Mouse (Mus musculus) frontal cortex, postnatal 36 days (tissue): ENCODE measurements around the gene Dlg2.

Experiments
- DNase-seq, 2 experiments: peaks; one replicate each; pipeline ENCODE4 v3.0.0; 2022; ENCODE audit warnings: low spot score in 2 of 2

Dlg2 gene

DNA sequence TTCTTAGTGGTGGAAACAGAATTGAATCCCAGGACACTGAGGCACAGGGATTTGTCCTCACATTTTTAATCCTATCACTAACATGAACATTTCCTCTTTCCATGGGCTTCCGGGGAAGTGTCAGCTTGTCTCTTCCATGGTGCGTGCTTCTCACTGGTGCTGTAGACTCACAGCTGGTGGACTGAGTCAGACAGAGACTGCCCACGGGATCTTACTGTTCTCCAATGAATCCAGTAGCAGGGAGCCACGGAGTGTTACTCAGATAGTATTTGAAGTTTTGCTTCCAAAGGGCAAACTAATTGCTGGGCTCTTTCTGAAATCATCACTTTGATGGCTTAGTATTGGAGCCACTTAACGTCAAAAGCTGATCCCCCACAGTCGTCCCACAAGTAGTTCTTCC, 963.9 kb downstream of the Dlg2 start:
- peak in 1 of 2 experiments; percentile 57 for DNase-seq

GRCm38 (mm10) chr7:91442447-91443376, 966.2 kb downstream of the Dlg2 start:
- peak; percentile 42 to 59 for DNase-seq

DNA sequence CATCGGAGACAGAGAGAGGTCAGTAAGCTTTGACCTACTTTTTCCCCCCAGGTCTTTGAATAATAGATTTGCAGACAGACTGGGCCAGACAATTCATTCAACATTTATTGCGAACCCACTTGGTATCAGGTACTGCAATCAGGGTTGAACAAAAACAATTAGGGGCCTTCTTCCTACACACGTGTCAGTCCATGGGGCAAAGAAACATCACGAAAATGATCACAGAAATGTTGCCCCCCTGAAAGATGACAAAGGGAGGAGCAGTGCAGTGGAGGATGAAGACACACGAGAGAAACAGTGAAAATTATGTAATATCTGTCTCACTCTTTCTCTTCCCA, 966.9 kb downstream of the Dlg2 start:
- DNase-seq, result no peak

GRCm38 (mm10) chr7:91443913-91444312, 967.4 kb downstream of the Dlg2 start:
- DNase-seq, result no peak

- no peak for DNase-seq
Observed at GRCm38 (mm10) chr7:91444728-91445127, 968.3 kb downstream of the Dlg2 start.

DNA sequence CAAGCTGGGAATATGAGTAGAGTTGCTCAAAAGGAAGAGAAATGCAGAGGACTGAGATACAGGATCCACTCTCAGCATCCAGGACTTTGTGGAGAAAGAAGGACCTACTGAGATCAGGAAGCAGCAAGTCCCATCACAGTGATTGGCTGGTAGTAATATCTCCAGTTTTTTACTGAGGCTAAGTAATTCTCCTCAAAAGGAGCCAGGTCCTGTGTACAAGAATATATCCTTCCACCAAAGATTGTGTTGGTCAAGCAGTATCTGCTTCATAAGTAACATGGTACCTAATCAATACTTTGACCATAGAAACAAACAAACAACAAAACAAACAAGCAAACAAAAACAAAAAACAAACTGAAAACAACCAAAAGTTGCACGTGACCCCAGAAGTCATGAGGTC, 980.3 kb downstream of the Dlg2 start:
- no peak for DNase-seq

GRCm38 (mm10) chr7:91457207-91457606, 980.7 kb downstream of the Dlg2 start:
- DNase-seq, result peak; percentile 53 to 89

DNA sequence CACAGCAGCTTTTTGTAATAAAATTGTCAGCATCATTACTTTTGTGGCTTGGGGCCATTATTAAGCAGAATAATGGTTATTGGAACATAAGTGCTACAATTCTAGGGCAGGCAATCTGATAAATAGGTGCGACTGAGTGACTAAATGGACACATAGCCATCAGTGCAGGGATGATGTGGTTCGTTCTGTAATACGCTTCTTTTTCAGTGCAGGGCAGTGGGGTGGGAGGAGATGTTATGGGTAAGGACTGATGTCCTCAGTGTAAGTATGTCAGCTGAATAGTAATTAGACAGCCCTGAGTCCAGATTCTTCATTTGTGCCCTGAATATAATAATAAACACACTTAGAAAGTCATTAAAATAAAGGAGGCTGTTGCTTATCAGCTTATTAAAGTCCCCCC, 984.9 kb downstream of the Dlg2 start:
- DNase-seq, result no peak

GRCm38 (mm10) chr7:91463256-91463655, 986.8 kb downstream of the Dlg2 start:
- no peak for DNase-seq

GRCm38 (mm10) chr7:91467061-91467460, 990.6 kb downstream of the Dlg2 start:
- DNase-seq, result no peak

- DNase-seq, result peak in 1 of 2 experiments; percentile 33
Observed at GRCm38 (mm10) chr7:91479145-91479544, 1002.7 kb downstream of the Dlg2 start.

- no peak for DNase-seq
Observed at GRCm38 (mm10) chr7:91481574-91482197, 1005.2 kb downstream of the Dlg2 start.

- DNase-seq, result no peak
Observed at GRCm38 (mm10) chr7:91493234-91493633, 1016.8 kb downstream of the Dlg2 start.

DNA sequence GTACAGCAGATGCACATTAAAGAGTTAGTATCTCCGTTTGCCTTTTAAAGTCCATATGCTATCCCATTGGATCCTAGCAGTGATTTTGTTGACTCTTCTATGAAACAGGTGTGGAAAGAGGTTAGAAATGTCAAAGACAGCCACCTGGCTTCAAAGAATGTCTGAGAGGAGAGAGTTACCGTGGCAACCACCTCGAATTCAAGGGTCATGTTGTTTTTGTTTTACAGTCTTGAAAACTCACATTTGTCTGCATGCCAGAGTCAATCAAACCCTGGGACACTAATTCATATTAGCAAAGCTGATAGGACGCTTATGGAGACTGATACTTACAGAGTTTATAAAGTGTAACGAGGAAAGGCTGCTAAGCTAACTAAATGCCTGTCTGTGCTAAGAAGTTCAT, 1019.1 kb downstream of the Dlg2 start:
- DNase-seq, result no peak

DNA sequence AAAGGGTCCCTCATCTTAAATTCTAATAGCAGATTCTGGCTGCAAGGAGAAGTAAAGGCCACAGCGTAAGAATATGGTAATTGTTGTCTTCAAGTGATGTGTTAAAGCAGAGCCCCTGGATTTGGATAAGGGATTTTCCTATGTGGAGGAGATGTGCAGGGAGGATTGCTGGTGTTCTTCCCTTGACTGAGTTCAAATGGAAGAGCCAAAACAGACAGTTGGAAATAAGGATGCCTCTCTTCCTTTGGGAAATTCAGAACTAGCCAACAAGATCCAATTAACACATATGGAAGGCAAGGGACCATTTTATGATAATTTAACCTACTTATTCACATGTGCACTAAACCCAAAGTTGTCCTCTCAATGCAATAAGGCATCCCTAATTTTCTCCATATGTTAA, 1034.6 kb downstream of the Dlg2 start:
- DNase-seq, result no peak

GRCm38 (mm10) chr7:91514445-91514844, 1038.0 kb downstream of the Dlg2 start:
- DNase-seq, result peak in 1 of 2 experiments; percentile 28

- DNase-seq, result no peak
Observed at GRCm38 (mm10) chr7:91516225-91516624, 1039.8 kb downstream of the Dlg2 start.

- no peak for DNase-seq
Observed at GRCm38 (mm10) chr7:91525859-91526258, 1049.4 kb downstream of the Dlg2 start.

DNA sequence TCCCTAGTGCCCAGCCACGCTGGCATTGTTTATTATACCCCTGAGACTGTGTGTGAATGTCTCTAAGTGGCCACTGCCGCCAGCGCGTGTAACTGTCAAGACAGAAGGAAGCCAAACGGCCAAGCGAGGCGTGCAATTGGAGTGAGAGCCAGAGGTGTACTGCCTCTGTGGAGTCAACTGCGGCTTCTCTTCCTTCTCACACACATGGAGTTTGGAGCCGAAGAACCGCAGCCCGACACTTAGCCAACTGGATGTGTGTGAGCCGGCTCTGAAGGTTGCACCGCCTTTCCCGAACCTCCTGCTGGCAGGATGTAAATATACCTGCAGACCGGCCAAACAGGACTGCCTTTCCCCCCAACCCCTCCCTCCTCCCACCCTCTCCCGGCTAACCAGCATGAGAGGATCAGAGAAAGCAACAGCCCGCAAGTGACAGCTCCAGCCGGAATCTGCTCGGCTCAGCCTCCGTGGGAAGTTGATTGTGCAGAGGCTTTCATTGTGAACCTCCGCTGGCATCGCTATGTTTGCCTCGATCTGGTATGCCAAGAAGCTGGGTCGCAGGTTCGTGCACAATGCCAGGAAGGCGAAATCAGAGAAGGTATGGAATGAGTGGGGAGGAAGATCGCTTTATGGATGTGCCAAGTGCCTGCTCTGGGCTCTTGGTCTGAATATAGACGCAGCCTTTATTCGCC, 1066.3 kb downstream of the Dlg2 start:
- peak; percentile 35 to 50 for DNase-seq

DNA sequence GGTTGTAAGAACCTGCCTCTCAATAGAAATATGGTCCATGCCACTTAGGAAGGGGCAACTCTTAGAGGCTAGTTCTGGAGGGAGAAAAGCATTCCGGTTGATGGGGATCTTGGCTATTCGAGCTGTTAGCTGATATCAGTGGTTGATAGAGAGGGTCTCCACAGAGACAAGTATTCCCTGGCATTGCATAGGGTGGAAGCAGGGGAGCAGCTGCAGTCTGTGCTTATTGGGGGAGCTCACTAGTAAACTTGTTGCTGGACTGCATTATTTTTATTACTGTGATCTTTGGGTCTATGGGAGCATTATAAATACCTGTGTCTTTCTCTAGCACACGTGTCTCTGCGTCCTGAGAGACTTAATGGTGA, 1066.8 kb downstream of the Dlg2 start:
- no peak for DNase-seq

GRCm38 (mm10) chr7:91544600-91544999, 1068.1 kb downstream of the Dlg2 start:
- no peak for DNase-seq

DNA sequence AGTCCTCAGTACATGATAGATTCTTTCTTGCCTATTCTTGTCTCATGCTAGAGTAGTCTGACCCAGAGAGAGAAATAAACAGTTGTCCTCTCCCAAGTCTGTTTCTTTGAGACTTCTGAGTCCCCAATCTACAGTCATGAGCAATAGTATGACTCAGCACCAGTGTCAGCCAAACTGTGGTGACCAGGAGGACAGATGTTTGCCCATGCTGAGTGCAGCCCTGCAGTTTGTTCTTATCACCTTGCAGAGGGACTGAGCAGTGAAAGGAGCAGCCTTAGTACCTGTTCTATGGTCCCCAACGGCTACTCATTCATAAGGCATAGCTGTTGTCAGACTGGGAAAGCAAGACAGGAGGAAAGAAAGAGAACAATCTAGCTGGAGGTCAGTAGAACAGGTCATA, 1072.3 kb downstream of the Dlg2 start:
- no peak for DNase-seq

GRCm38 (mm10) chr7:91557582-91557981, 1081.1 kb downstream of the Dlg2 start:
- DNase-seq, result no peak
